Mouse (Mus musculus): ENCODE measurements around the gene Etv4. TPM values are rescaled to one million over a fixed set of nuclear protein-coding genes. Genes with fewer than 3 reads are reported as not detected.

Etv4 gene
- polyA plus RNA-seq, 1 experiment: 1.9 TPM

GRCm38 (mm10) chr11:101733596-101733995 is 51.6 kb downstream of the Etv4 start:
- WGBS: 32% methylated on average over 9 of the region's 9 CpGs
- Histone ChIP-seq H3K27me3 (ENCODE audit: control insufficient read depth, insufficient read depth, low read length) (no peaks in the 10 kb centered on the region), H3K36me3 (ENCODE audit: control insufficient read depth, insufficient read depth, low read length) (peaks cover 30% of the 10 kb centered on the region), H3K4me1 (replicated peaks; ENCODE audit: control insufficient read depth, insufficient read depth, low read length) (peaks cover 4% of the 10 kb centered on the region; the same call in 1 of the 2 replicates), H3K27ac (ENCODE audit: control insufficient read depth, insufficient read depth, low read length) (no peak overlapping the region), H3K4me3 (ENCODE audit: control insufficient read depth, insufficient read depth, low read length) (no peak overlapping the region)
- DNase-seq: no peak
- TF ChIP-seq CTCF (IDR thresholded peaks at IDR 0.05; ENCODE audit: borderline replicate concordance, control insufficient read depth, extremely low read depth, insufficient read depth, low read length, poor library complexity) (no peak), POLR2A (IDR thresholded peaks at IDR 0.05; ENCODE audit: control insufficient read depth, extremely low read depth, insufficient read depth, low read length, poor library complexity) (no peak)

GRCm38 (mm10) chr11:101732518-101733440 is 52.4 kb downstream of the Etv4 start, which contains the start of gene Dhx8:
Gene Dhx8, plus strand, starts transcription at chr11:101732919.
- TF ChIP-seq POLR2A (IDR thresholded peaks at IDR 0.05; ENCODE audit: control insufficient read depth, extremely low read depth, insufficient read depth, low read length, poor library complexity): peak; percentile 68
- TF ChIP-seq CTCF (IDR thresholded peaks at IDR 0.05; ENCODE audit: borderline replicate concordance, control insufficient read depth, extremely low read depth, insufficient read depth, low read length, poor library complexity): peak; percentile 99
- H3K4me1 ChIP-seq (replicated peaks; ENCODE audit: control insufficient read depth, insufficient read depth, low read length): peaks cover 4% of the 10 kb centered on the region; the same call in 1 of the 2 replicates
- no peaks in the 10 kb centered on the region for H3K27me3 ChIP-seq (ENCODE audit: control insufficient read depth, insufficient read depth, low read length)
- peak within 1 kb of the TSS; percentile 33; the same call in 1 of the 2 replicates for H3K27ac ChIP-seq (ENCODE audit: control insufficient read depth, insufficient read depth, low read length)
- under 1% methylated on average over 51 of the region's 51 CpGs for WGBS
- H3K4me3 ChIP-seq (ENCODE audit: control insufficient read depth, insufficient read depth, low read length): peak within 1 kb of the TSS; percentile 81
- DNase-seq: peak; percentile 96
- peaks cover 22% of the 10 kb centered on the region for H3K36me3 ChIP-seq (ENCODE audit: control insufficient read depth, insufficient read depth, low read length)

DNA sequence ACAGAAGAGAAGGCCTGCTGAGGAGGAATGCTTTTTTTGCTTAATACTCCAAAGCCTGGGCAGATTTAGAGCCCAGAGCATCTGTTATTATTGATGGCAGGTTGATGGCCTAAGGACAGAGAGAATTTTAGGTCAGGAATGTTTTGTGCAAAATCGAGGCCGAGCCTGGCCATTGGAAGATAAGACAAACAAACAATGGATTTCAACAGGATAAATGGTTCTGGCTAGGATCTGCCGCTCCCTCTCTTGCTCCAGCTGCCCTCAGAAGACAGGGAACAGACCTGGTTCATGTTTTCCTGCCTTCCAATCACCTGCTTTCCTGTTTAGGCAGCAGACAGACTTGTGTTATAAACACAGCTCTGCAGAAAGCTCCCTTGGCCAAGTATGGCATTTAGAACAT is 55.9 kb downstream of the Etv4 start:
- Histone ChIP-seq H3K4me3 (ENCODE audit: control insufficient read depth, insufficient read depth, low read length) (no peak overlapping the region), H3K36me3 (ENCODE audit: control insufficient read depth, insufficient read depth, low read length) (no peaks in the 10 kb centered on the region), H3K27me3 (ENCODE audit: control insufficient read depth, insufficient read depth, low read length) (no peaks in the 10 kb centered on the region; the same call in 1 of the 2 replicates), H3K4me1 (replicated peaks; ENCODE audit: control insufficient read depth, insufficient read depth, low read length) (peaks cover 4% of the 10 kb centered on the region; the same call in 1 of the 2 replicates), H3K27ac (ENCODE audit: control insufficient read depth, insufficient read depth, low read length) (no peak overlapping the region)
- TF ChIP-seq POLR2A (IDR thresholded peaks at IDR 0.05; ENCODE audit: control insufficient read depth, extremely low read depth, insufficient read depth, low read length, poor library complexity): no peak
- no peak for TF ChIP-seq CTCF (IDR thresholded peaks at IDR 0.05; ENCODE audit: borderline replicate concordance, control insufficient read depth, extremely low read depth, insufficient read depth, low read length, poor library complexity)
- WGBS: 78% methylated on average over 3 of the region's 3 CpGs
- DNase-seq: no peak

DNA sequence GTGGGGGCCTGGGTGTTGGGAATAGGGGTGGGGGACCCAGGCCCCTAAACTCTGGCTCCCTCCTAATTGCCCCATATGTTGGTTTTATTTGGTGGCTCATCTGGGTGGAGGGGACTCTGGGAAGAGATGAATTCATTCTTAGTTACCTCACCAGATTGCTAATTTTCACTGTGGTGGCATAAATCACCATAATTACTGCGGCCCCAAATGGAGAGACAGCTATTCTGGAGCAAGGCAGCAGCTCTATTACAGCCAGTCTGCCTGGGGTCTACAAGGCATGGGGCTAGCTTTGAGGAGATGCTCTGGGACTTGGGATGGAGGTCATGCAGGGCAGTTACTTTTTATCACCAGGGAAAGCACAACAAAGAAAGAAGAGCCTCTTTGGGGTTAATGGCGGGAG is 58.4 kb downstream of the Etv4 start:
- WGBS: 89% methylated on average over 2 of the region's 2 CpGs
- TF ChIP-seq CTCF (IDR thresholded peaks at IDR 0.05; ENCODE audit: borderline replicate concordance, control insufficient read depth, extremely low read depth, insufficient read depth, low read length, poor library complexity) (no peak), POLR2A (IDR thresholded peaks at IDR 0.05; ENCODE audit: control insufficient read depth, extremely low read depth, insufficient read depth, low read length, poor library complexity) (no peak)
- no peak for DNase-seq
- no peak overlapping the region for H3K4me3 ChIP-seq (ENCODE audit: control insufficient read depth, insufficient read depth, low read length)
- no peaks in the 10 kb centered on the region; the same call in 1 of the 2 replicates for H3K27me3 ChIP-seq (ENCODE audit: control insufficient read depth, insufficient read depth, low read length)
- H3K4me1 ChIP-seq (replicated peaks; ENCODE audit: control insufficient read depth, insufficient read depth, low read length): no peaks in the 10 kb centered on the region
- H3K36me3 ChIP-seq (ENCODE audit: control insufficient read depth, insufficient read depth, low read length): no peaks in the 10 kb centered on the region
- no peak overlapping the region for H3K27ac ChIP-seq (ENCODE audit: control insufficient read depth, insufficient read depth, low read length)

DNA sequence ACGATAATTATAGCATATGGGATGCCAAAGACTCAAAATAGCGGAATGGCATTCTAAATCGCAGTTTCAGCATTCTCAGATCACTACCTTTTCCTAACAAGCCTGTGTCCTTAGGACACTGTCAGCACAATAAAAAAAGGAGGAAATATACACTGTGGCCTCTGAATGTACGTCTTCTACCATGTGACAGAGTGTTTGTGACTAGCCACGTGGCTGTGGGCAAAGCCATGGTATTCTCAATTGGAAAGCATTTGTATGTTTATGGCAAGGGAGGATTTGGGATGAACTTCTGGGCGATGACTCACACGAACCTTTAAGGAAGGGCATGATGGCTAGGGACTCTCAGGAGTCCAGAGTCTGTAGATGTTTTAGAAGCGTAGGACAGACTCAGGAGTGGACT is 60.1 kb downstream of the Etv4 start:
- Histone ChIP-seq H3K4me1 (replicated peaks; ENCODE audit: control insufficient read depth, insufficient read depth, low read length) (no peaks in the 10 kb centered on the region), H3K27me3 (ENCODE audit: control insufficient read depth, insufficient read depth, low read length) (no peaks in the 10 kb centered on the region; the same call in 1 of the 2 replicates), H3K36me3 (ENCODE audit: control insufficient read depth, insufficient read depth, low read length) (no peaks in the 10 kb centered on the region), H3K27ac (ENCODE audit: control insufficient read depth, insufficient read depth, low read length) (no peak overlapping the region), H3K4me3 (ENCODE audit: control insufficient read depth, insufficient read depth, low read length) (no peak overlapping the region)
- 75% methylated on average over 8 of the region's 8 CpGs for WGBS
- DNase-seq: no peak
- TF ChIP-seq POLR2A (IDR thresholded peaks at IDR 0.05; ENCODE audit: control insufficient read depth, extremely low read depth, insufficient read depth, low read length, poor library complexity) (no peak), CTCF (IDR thresholded peaks at IDR 0.05; ENCODE audit: borderline replicate concordance, control insufficient read depth, extremely low read depth, insufficient read depth, low read length, poor library complexity) (no peak)

GRCm38 (mm10) chr11:101719986-101720520 is 65.1 kb downstream of the Etv4 start:
- H3K36me3 ChIP-seq (ENCODE audit: control insufficient read depth, insufficient read depth, low read length): no peaks in the 10 kb centered on the region
- H3K27me3 ChIP-seq (ENCODE audit: control insufficient read depth, insufficient read depth, low read length): no peaks in the 10 kb centered on the region; the same call in 1 of the 2 replicates
- H3K4me3 ChIP-seq (ENCODE audit: control insufficient read depth, insufficient read depth, low read length): no peak overlapping the region
- 89% methylated on average over 21 of the region's 21 CpGs for WGBS
- H3K4me1 ChIP-seq (replicated peaks; ENCODE audit: control insufficient read depth, insufficient read depth, low read length): no peaks in the 10 kb centered on the region
- DNase-seq: no peak
- no peak for TF ChIP-seq CTCF (IDR thresholded peaks at IDR 0.05; ENCODE audit: borderline replicate concordance, control insufficient read depth, extremely low read depth, insufficient read depth, low read length, poor library complexity)
- TF ChIP-seq POLR2A (IDR thresholded peaks at IDR 0.05; ENCODE audit: control insufficient read depth, extremely low read depth, insufficient read depth, low read length, poor library complexity): no peak
- H3K27ac ChIP-seq (ENCODE audit: control insufficient read depth, insufficient read depth, low read length): no peak overlapping the region

Other genes starting within 250 kb of the Etv4 start
- gene Brca1, start 233.4 kb downstream of the Etv4 start, polyA plus RNA-seq (2012; rRNA removed): 4.3 and 6.0 TPM in 2 replicates
- gene Nbr1, start 233.2 kb downstream of the Etv4 start, polyA plus RNA-seq (2012; rRNA removed): 142 and 145 TPM in 2 replicates
- gene Tmem106a, start 203.1 kb downstream of the Etv4 start, polyA plus RNA-seq (2012; rRNA removed): 29.5 and 37.1 TPM in 2 replicates
- gene Gm11634, start 186.1 kb downstream of the Etv4 start, polyA plus RNA-seq (2012; rRNA removed): not detected in 2 replicates
- 36.5 and 39.2 TPM in 2 replicates for gene Rdm1, start 158.2 kb downstream of the Etv4 start, polyA plus RNA-seq (2012; rRNA removed)
- 4.1 and 5.0 TPM in 2 replicates for gene Arl4d, start 119.8 kb downstream of the Etv4 start, polyA plus RNA-seq (2012; rRNA removed)
- 30.5 and 33.1 TPM in 2 replicates for gene Dhx8, start 52.5 kb downstream of the Etv4 start, polyA plus RNA-seq (2012; rRNA removed)
- gene Meox1, start 109.0 kb upstream of the Etv4 start, polyA plus RNA-seq (2012; rRNA removed): 1.9 and 2.1 TPM in 2 replicates
- 3.1 and 5.0 TPM in 2 replicates for gene Sost, start 181.6 kb upstream of the Etv4 start, polyA plus RNA-seq (2012; rRNA removed)
- not detected in 2 replicates for gene Cfap97d1, start 198.9 kb upstream of the Etv4 start, polyA plus RNA-seq (2012; rRNA removed)
- gene Dusp3, start 201.6 kb upstream of the Etv4 start, polyA plus RNA-seq (2012; rRNA removed): 12.3 and 19.7 TPM in 2 replicates
- gene Mpp3, start 243.1 kb upstream of the Etv4 start, polyA plus RNA-seq (2012; rRNA removed): 0.28 and 0.50 TPM in 2 replicates

All from thymus, adult 2 months (tissue).